Mouse (Mus musculus) liver, adult 2 months (tissue): ENCODE measurements around the gene Rpn1.

Experiments used
- CTCF ChIP-seq: fragments of 200-500 bp; IDR thresholded peaks from 2 replicates; pipeline ENCODE4 v1.5.1; 2011; ENCODE audit warnings: low read depth, low read length, control low read depth
- POLR2A ChIP-seq: fragments of 200-500 bp; IDR thresholded peaks from 2 replicates; pipeline ENCODE4 v1.6.1; 2011; ENCODE audit warnings: low read length, control low read depth; ENCODE audit not compliant: insufficient read depth; ENCODE audit errors: extremely low read depth

- TF ChIP-seq POLR2A (no peak), CTCF (no peak)
Observed at GRCm38 (mm10) chr6:88095377-88095776, 11.1 kb downstream of the Rpn1 start.
